Mouse (Mus musculus) CH12.LX (cell line): Measurements from ENCODE around the gene Frmd8.

Source experiments
- CTCF ChIP-seq, 2 experiments: IDR thresholded peaks in 1 of 2; conservative IDR thresholded peaks in 1 of 2; 2 replicates each; pipeline ENCODE4 v1.5.1; 2011 to 2012; ENCODE audit warnings: low read depth in 2 of 2, low read length in 2 of 2, improper control_type of control experiment in 1 of 2, inconsistent platforms in 1 of 2, mild to moderate bottlenecking in 1 of 2, moderate library complexity in 1 of 2
- MEF2A ChIP-seq: IDR thresholded peaks from 2 replicates; pipeline ENCODE4 v1.6.1; 2014; ENCODE audit warnings: low read depth, mild to moderate bottlenecking, inconsistent platforms, low read length, improper control_type of control experiment, borderline replicate concordance
- POLR2A ChIP-seq: IDR thresholded peaks from 2 replicates; pipeline ENCODE4 v1.6.1; 2011; ENCODE audit warnings: low read depth, mild to moderate bottlenecking, improper control_type of control experiment, low read length
- POLR2AphosphoS2 ChIP-seq: IDR thresholded peaks from 2 replicates; pipeline ENCODE4 v1.6.1; 2011; ENCODE audit warnings: low read depth, low read length, improper control_type of control experiment
- SMC3 ChIP-seq: IDR thresholded peaks from 2 replicates; pipeline ENCODE4 v1.6.1; 2011; ENCODE audit warnings: low read depth, low read length, improper control_type of control experiment
- TCF12 ChIP-seq: IDR thresholded peaks from 2 replicates; pipeline ENCODE4 v1.6.1; 2014; ENCODE audit warnings: low read depth, mild to moderate bottlenecking, inconsistent platforms, low read length, improper control_type of control experiment
- ZNF384 ChIP-seq: IDR thresholded peaks from 2 replicates; pipeline ENCODE4 v1.6.1; 2012; ENCODE audit warnings: low read depth, low read length, improper control_type of control experiment, inconsistent platforms

DNA sequence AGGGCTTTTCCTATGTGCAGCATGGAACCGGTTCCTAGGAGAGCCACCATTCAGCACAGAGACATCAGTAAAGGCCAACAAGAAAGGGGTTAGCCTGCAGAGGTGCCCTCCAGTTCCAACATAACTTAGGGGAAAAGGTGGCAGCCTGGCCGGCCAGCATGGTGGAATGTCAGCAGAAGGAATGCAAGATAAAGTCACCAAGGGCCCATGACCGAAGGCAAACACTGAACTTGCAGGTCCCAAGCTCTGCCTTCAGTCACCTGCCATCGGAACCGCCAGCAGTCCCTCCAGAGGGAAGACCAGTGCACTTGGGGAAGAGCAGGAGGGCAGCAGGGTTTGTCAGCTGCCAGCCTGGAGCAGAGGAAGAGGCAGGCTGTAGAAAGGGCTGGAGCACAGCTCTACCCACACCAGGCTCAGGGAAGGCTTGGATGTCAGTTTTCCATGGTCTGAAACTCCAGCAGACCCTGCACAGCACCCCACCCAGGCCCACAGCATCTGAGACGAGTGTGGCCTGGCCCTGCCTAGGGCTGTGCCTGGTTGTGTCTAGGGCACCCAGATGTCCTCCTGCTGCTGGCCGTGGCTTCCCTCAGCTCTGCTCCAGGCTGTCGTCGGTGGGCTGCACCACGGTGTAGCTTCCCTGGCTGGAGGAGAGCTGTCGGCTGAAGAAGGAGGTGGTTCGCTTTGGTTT lies 22.9 kb downstream of the Frmd8 start:
- no peak for TF ChIP-seq ZNF384
- no peak for TF ChIP-seq POLR2AphosphoS2
- TF ChIP-seq TCF12: no peak
- no peak for TF ChIP-seq CTCF (conservative IDR thresholded peaks at IDR 0.05 in 1 of 2, IDR thresholded peaks at IDR 0.05 in 1 of 2; ENCODE audit: low read depth in 2 of 2, low read length in 2 of 2)
- TF ChIP-seq MEF2A: no peak
- TF ChIP-seq POLR2A: no peak
- no peak for TF ChIP-seq SMC3
